Mouse (Mus musculus) forebrain, embryonic 14.5 days (tissue): ENCODE data around the gene Higd1b. TPM values are rescaled to one million over a fixed set of nuclear protein-coding genes. Genes with fewer than 3 reads are reported as not detected.

Experiments used
- ATAC-seq: fragments of 200-750 bp; cut with Nextera tagmentation; 2 replicates; pipeline ENCODE4 v1.8.0; 2017; ENCODE audit warnings: mild to moderate bottlenecking, moderate library complexity
- DNase-seq: peaks from one replicate; pipeline ENCODE4 v3.0.0-alpha.2; 2015; ENCODE audit warnings: low spot score
- H3K27ac ChIP-seq: fragments of 300-500 bp; sonication (generic); 2 replicates; pipeline ENCODE4 v1.5.1; 2014; ENCODE audit warnings: low read depth, mild to moderate bottlenecking, control low read depth, low read length, moderate library complexity
- H3K27me3 ChIP-seq: fragments of 300-500 bp; sonication (generic); replicated peaks from 2 replicates; pipeline ENCODE4 v1.6.1; 2014; ENCODE audit warnings: low read length, control low read depth, mixed read lengths; ENCODE audit not compliant: control insufficient read depth, insufficient read depth
- H3K36me3 ChIP-seq: fragments of 300-500 bp; sonication (generic); 2 replicates; pipeline ENCODE4 v1.6.1; 2014; ENCODE audit warnings: low read length, control low read depth; ENCODE audit not compliant: control insufficient read depth, insufficient read depth
- H3K4me1 ChIP-seq: fragments of 300-500 bp; sonication (generic); 2 replicates; pipeline ENCODE4 v1.6.1; 2014; ENCODE audit warnings: antibody characterized with exemption, low read length, control low read depth; ENCODE audit not compliant: control insufficient read depth, insufficient read depth
- H3K4me2 ChIP-seq: fragments of 300-500 bp; sonication (generic); 2 replicates; pipeline ENCODE4 v1.6.1; 2014; ENCODE audit warnings: mild to moderate bottlenecking, control low read depth, low read length
- H3K4me3 ChIP-seq: fragments of 300-500 bp; sonication (generic); 2 replicates; pipeline ENCODE4 v1.5.1; 2014; ENCODE audit warnings: low read depth, low read length, control low read depth
- H3K9ac ChIP-seq: fragments of 300-500 bp; sonication (generic); 2 replicates; pipeline ENCODE4 v1.6.1; 2014; ENCODE audit warnings: mild to moderate bottlenecking, low read length, control low read depth, moderate library complexity
- H3K9me3 ChIP-seq: fragments of 300-500 bp; sonication (generic); replicated peaks from 2 replicates; pipeline ENCODE4 v1.6.1; 2016; ENCODE audit warnings: low read length, control low read depth, mixed read lengths; ENCODE audit not compliant: control insufficient read depth
- WGBS: fragments of 180-500 bp; shearing (Covaris S2); extraction: QIAGEN DNeasy Blood & Tissue Kit; methylation state at CpG from one replicate; pipeline ENCODE4 v1.1.7; 2014; 5-methylcytosine and 5-hydroxymethylcytosine counted together
- polyA plus RNA-seq: library from polyadenylated mRNA; unstranded; fragments of >200 nt; fragmentation: Nextera tagmentation; extraction: Ambion mirVana; gene quantifications from 2 replicates; pipeline ENCODE4 v1.2.1, GENCODE M21; 2014

Gene Higd1b
- 6.2 and 7.9 TPM in 2 replicates for polyA plus RNA-seq

DNA sequence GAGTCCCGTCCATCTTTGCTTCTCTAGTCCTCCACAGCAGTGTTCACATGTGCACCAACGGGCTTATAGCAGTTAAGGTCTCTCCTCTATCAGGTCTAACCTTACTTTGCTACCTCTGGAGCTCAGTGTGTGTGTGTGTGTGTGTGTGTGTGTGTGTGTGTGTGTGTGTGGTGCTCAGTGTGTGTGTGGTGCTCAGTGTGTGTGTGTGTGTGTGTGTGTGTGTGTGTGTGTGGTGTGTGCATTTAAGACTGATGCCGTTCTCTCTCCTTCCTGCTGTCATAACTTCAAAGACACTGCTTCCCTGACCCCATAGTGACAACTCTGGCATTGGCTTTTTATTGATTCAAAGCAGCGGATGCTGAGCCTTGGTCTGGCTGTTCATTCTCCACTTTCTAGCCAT is at the start of gene Higd1b:
Gene Higd1b (plus strand): TSS at position 301 of the 400 bp plus-strand sequence.
- H3K4me2 ChIP-seq: no peak within 1 kb of the TSS
- WGBS: 84% methylated on average over 4 of the region's 4 CpGs
- no peak within 1 kb of the TSS for H3K27ac ChIP-seq
- DNase-seq (no peak), ATAC-seq (no peak)
- no peaks in the 10 kb centered on the region for H3K4me1 ChIP-seq
- H3K9me3 ChIP-seq: no peaks in the 10 kb centered on the region
- peaks cover 45% of the 10 kb centered on the region for H3K36me3 ChIP-seq
- no peak within 1 kb of the TSS for H3K9ac ChIP-seq
- H3K4me3 ChIP-seq: no peak within 1 kb of the TSS
- no peaks in the 10 kb centered on the region for H3K27me3 ChIP-seq

DNA sequence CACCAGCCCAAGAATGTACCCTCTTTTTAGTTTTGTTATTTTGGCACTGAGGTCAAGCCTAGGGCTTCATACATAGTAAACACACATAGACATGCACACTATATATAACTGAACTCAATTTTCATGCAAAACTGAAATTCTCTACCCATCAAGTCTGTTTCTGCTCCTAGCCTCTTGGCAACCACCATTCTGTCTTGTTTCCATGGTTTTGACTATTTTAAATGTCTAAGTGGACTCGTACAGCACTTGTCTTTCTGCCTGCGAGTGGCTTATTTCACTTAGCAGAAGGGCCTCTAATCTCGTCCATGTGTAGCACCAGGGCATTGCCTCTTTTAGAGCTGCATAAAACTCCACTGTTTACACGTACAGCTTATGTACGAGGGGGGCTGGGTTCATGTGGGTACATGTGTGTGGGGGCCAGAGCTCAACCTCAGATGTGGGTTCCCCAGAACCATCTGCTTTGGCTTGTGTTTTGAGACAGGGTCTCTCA is 47.9 kb upstream of the Higd1b start:
- Histone ChIP-seq H3K36me3 (no peaks in the 10 kb centered on the region), H3K9me3 (no peaks in the 10 kb centered on the region), H3K4me1 (no peaks in the 10 kb centered on the region), H3K27me3 (no peaks in the 10 kb centered on the region), H3K4me3 (no peak overlapping the region), H3K27ac (no peak overlapping the region), H3K4me2 (no peak overlapping the region), H3K9ac (no peak overlapping the region)
- DNase-seq (no peak), ATAC-seq (no peak)
- 78% methylated on average over 5 of the region's 5 CpGs for WGBS

DNA sequence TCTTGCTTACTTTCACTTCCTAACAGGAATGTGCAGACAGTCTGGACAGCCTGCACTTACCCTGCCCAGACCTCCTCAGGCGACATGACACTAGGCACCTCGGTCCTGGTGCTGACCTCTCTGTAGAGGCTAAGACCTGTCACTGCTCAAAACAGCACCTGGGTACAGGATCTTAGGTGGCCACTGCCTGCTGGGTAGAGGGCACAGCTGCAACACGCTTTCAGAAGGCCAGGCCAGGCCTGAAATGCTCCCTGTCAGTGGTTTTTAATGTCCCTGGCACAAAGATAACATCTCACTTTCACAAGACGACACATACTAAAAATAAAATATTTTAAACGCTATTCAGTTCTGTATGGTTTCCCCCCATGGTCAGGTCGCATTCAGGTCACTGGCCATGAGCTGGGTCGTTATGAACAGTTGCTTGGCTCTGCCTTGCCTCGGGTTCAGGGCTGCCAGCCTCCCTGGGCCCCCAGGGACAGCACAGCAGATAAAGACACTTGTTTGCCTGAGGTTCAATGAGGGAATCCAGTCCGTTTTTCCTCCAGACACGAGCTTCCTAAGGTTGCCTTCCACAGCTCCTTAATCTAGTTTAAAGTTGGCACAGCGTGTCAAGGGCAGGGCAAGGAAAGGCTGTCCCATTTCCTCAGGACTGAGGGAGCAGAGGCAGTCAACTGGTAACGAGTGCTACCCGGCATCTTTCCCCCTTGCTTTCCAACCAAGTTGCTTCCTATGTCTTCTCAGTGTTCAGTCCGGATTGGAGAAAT is 43.8 kb upstream of the Higd1b start:
- H3K4me1 ChIP-seq: no peaks in the 10 kb centered on the region
- H3K27me3 ChIP-seq: no peaks in the 10 kb centered on the region
- 0 out of 2 replicates have a peak, but pooled peaks cover 2% of the 10 kb centered on the region for H3K36me3 ChIP-seq
- no peaks in the 10 kb centered on the region for H3K9me3 ChIP-seq
- DNase-seq: no peak
- H3K4me3 ChIP-seq: no peak overlapping the region
- 66% methylated on average over 14 of the region's 14 CpGs for WGBS
- no peak for ATAC-seq
- no peak overlapping the region for H3K27ac ChIP-seq
- no peak overlapping the region for H3K4me2 ChIP-seq
- no peak overlapping the region for H3K9ac ChIP-seq

DNA sequence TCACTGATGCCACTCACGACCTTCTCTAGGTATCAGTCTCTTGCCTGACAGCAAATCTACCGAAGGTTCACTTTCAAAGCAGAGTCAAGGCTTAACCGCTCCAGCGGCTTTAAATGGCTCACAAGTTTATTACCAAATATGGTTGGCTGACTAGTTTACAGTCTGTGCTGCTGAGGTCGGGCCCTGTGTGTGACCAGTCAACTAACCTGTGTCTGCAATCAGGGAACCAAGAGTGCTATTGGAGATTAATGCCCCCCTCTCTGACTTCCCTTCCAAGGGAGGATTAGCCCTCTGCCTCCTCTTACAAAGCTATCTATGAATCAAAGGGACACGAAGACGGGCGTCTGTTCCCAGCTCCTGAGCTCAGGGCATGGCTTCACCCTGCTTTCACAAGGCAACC is 41.5 kb upstream of the Higd1b start:
- Histone ChIP-seq H3K4me2 (no peak overlapping the region), H3K4me1 (no peaks in the 10 kb centered on the region), H3K27me3 (no peaks in the 10 kb centered on the region), H3K36me3 (peaks cover 19% of the 10 kb centered on the region), H3K4me3 (no peak overlapping the region), H3K27ac (no peak overlapping the region), H3K9ac (no peak overlapping the region), H3K9me3 (no peaks in the 10 kb centered on the region)
- ATAC-seq: no peak
- no peak for DNase-seq
- 52% methylated on average over 8 of the region's 8 CpGs for WGBS

DNA sequence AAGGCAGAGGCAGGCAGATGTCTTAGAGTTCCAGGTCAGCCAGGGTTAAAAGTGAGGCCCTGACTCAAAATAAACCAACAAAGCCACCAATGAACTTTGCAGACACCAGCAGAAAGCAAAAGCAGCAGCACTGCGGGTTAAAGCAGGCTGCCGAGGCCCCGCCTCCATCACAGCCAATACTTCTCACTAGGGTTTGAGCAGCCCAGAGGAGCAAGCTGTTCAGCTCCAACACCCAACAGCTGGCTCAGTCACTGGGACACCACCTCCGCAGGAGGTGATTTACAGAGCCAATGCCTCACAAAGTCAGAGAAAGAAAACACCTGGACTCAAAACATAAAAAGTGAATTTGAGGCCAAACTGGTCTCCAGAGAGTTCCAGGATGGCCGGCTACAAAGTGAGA is 32.2 kb upstream of the Higd1b start:
- WGBS: 90% methylated on average over 5 of the region's 5 CpGs

DNA sequence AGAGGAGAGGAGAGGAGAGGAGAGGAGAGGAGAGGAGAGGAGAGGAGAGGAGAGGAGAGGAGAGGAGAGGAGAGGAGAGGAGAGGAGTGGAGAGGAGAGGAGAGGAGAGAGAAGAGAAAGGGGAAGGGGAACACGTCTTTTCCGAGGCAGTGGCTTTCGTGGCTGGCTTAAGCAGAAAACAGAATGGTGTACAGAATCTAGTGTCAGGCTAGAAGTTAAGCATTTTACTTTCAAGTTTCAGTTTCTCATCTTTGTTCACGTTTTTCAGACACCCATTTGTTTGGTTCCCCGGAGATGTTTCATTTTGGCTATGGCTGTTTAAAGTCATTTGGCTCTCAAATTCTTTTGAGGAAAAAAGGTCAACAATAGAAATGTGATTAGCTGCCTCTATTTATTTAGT is 27.4 kb upstream of the Higd1b start:
- H3K27me3 ChIP-seq: no peaks in the 10 kb centered on the region
- ATAC-seq (no peak), DNase-seq (no peak)
- peaks cover 6% of the 10 kb centered on the region; the same call in 1 of the 2 replicates for H3K4me1 ChIP-seq
- no peak overlapping the region for H3K27ac ChIP-seq
- H3K9ac ChIP-seq: no peak overlapping the region
- no peaks in the 10 kb centered on the region for H3K9me3 ChIP-seq
- no peak overlapping the region for H3K4me2 ChIP-seq
- WGBS: 73% methylated on average over 5 of the region's 5 CpGs
- H3K36me3 ChIP-seq: peaks cover 18% of the 10 kb centered on the region
- H3K4me3 ChIP-seq: no peak overlapping the region

More for the DNA sequence above, 32.2 kb upstream of the Higd1b start:
- H3K4me3 ChIP-seq: no peak overlapping the region
- no peaks in the 10 kb centered on the region for H3K9me3 ChIP-seq
- H3K27me3 ChIP-seq: no peaks in the 10 kb centered on the region
- H3K27ac ChIP-seq: no peak overlapping the region
- no peak overlapping the region for H3K4me2 ChIP-seq
- no peak overlapping the region for H3K9ac ChIP-seq
- H3K4me1 ChIP-seq: no peaks in the 10 kb centered on the region
- DNase-seq: no peak
- no peak for ATAC-seq
- H3K36me3 ChIP-seq: peaks cover 57% of the 10 kb centered on the region

DNA sequence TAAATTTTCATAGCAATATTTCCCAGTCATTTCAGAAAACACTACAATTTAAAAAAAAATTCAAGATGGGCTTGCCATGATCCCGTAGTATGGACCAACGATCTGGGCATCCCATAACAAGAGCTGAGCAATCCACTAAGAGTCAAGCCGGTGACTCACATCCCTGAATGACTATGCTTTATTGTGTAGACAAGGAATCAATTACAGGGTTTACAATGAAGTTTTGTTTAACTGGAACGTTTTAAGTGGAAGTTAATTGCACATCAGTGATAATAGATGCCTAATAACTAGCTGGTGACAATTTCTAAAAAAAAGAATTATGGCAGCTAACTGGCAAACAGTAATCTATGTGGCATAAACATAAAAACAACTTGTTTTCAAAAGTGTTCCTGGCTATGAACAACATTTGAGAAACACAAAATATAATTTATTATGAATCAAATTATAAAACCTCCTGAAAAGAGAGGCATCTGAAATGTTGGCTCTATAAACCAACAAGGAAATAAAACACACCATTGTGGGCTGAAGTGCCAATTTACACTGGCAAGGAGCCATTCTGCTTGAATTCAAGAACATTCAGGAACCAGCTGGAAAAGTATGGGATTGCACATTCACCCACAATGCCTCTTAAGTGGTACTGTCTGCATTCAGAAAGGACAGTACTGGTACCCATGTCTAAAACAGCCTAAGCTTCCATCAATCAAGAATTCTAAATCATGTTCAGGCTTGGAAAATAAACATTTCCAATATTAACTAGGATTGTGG is 24.7 kb upstream of the Higd1b start:
- H3K27me3 ChIP-seq: no peaks in the 10 kb centered on the region
- no peak overlapping the region for H3K4me3 ChIP-seq
- 21% methylated on average over 4 of the region's 4 CpGs for WGBS
- H3K36me3 ChIP-seq: peaks cover 4% of the 10 kb centered on the region; the same call in 1 of the 2 replicates
- ATAC-seq (peak; percentile 42; the same call in 1 of the 2 replicates), DNase-seq (peak; percentile 83)
- H3K9ac ChIP-seq: no peak overlapping the region
- no peaks in the 10 kb centered on the region for H3K9me3 ChIP-seq
- H3K4me1 ChIP-seq: peaks cover 7% of the 10 kb centered on the region
- no peak overlapping the region for H3K27ac ChIP-seq
- no peak overlapping the region for H3K4me2 ChIP-seq

DNA sequence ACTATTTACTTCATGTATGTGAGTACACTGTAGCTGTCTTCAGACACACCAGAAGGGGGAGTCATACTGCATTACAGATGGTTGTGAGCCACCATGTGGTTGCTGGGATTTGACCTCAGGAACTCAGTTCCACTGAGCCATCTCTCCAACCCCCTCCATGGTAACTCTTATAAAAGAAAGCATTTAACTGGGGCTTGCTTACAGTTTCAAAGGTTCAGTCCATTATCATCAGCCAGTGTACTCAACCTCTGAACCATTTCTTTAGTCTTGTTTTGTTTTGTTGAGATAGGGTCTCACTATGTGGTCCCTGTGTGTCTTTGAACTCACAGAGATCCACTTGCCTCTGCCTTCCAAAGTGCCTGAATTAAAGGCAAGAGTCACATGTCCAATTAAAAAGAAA is 20.8 kb upstream of the Higd1b start:
- H3K9ac ChIP-seq: no peak overlapping the region
- DNase-seq (no peak), ATAC-seq (no peak)
- 0 out of 2 replicates have a peak, but pooled peaks cover 4% of the 10 kb centered on the region for H3K36me3 ChIP-seq
- H3K27me3 ChIP-seq: no peaks in the 10 kb centered on the region
- H3K27ac ChIP-seq: no peak overlapping the region
- H3K4me1 ChIP-seq: peaks cover 27% of the 10 kb centered on the region
- H3K4me3 ChIP-seq: no peak overlapping the region
- no peak overlapping the region for H3K4me2 ChIP-seq
- no peaks in the 10 kb centered on the region for H3K9me3 ChIP-seq
